Mouse (Mus musculus) stomach, embryonic 16.5 days (tissue): ENCODE results near the gene Ppia. TPM values are rescaled to one million over a fixed set of nuclear protein-coding genes. Genes with fewer than 3 reads are reported as not detected.

ENCODE experiments used
- ATAC-seq: fragments of 200-750 bp; cut with Nextera tagmentation; 2 replicates; pipeline ENCODE4 v1.8.0; 2017; ENCODE audit warnings: moderate number of reproducible peaks, moderate TSS enrichment; ENCODE audit not compliant: insufficient read depth, low FRiP score
- H3K27ac ChIP-seq: fragments of 300-500 bp; sonication (generic); 2 replicates; pipeline ENCODE4 v1.5.1; 2014; ENCODE audit warnings: low read length
- H3K27me3 ChIP-seq: fragments of 300-500 bp; sonication (generic); 2 replicates; pipeline ENCODE4 v1.6.1; 2014; ENCODE audit warnings: low read length, control low read depth, mixed read lengths; ENCODE audit not compliant: control insufficient read depth, insufficient read depth
- H3K36me3 ChIP-seq: fragments of 300-500 bp; sonication (generic); 2 replicates; pipeline ENCODE4 v1.6.1; 2014; ENCODE audit warnings: low read length; ENCODE audit not compliant: control insufficient read depth, insufficient read depth
- H3K4me1 ChIP-seq: fragments of 300-500 bp; sonication (generic); 2 replicates; pipeline ENCODE4 v1.6.1; 2014; ENCODE audit warnings: low read length, control low read depth, mixed read lengths; ENCODE audit not compliant: control insufficient read depth, insufficient read depth
- H3K4me2 ChIP-seq: fragments of 300-500 bp; sonication (generic); 2 replicates; pipeline ENCODE4 v1.6.1; 2014; ENCODE audit warnings: low read depth, low read length, mixed read lengths
- H3K4me3 ChIP-seq: fragments of 300-500 bp; sonication (generic); replicated peaks from 2 replicates; pipeline ENCODE4 v1.5.1; 2014; ENCODE audit warnings: mild to moderate bottlenecking, low read length
- H3K9ac ChIP-seq: fragments of 300-500 bp; sonication (generic); 2 replicates; pipeline ENCODE4 v1.6.1; 2014; ENCODE audit warnings: low read length
- H3K9me3 ChIP-seq: fragments of 300-500 bp; sonication (generic); replicated peaks from 2 replicates; pipeline ENCODE4 v1.6.1; 2016; ENCODE audit warnings: low read length, control low read depth; ENCODE audit not compliant: control insufficient read depth
- WGBS: fragments of 180-500 bp; shearing (Covaris S2); extraction: QIAGEN DNeasy Blood & Tissue Kit; methylation state at CpG from one replicate; pipeline ENCODE4 v1.1.7; 2014; 5-methylcytosine and 5-hydroxymethylcytosine counted together
- microRNA-seq: library from miRNA; unstranded; fragments of <30 nt; microRNA quantifications from one replicate; pipeline ENCODE4, GENCODE M21; 2016
- polyA plus RNA-seq: library from polyadenylated mRNA; unstranded; fragments of >200 nt; fragmentation: Nextera tagmentation; extraction: Ambion mirVana; gene quantifications from 2 replicates; pipeline ENCODE4 v1.2.1, GENCODE M21; 2015

Gene Ppia
- polyA plus RNA-seq, 1 experiment from 2014 or later: 4,955 TPM

DNA sequence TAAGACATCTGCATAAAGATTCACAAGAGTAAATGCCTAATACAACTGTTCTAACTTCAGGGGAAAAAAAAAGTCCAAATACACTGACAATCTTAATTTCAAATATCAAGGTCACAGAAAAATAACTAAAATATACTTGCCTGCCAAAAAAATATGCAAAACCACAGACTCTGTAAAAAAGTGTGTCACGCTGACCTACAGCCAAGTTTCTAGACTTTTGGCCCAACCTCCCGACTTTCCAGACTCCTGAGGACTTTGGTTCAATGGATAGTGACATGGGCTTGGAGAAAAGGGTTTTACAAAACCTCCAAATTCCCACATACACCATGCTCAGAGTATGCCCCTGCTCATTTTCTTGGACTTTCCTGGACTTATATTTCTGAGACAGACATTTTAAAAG lies 53.3 kb downstream of the Ppia start:
- no peaks in the 10 kb centered on the region for H3K9me3 ChIP-seq
- H3K36me3 ChIP-seq: no peaks in the 10 kb centered on the region
- no peak overlapping the region for H3K27ac ChIP-seq
- H3K4me2 ChIP-seq: no peak overlapping the region
- H3K4me3 ChIP-seq: no peak overlapping the region
- peaks cover 24% of the 10 kb centered on the region for H3K4me1 ChIP-seq
- no peak for ATAC-seq
- 75% methylated on average over 2 of the region's 2 CpGs for WGBS
- H3K27me3 ChIP-seq: no peaks in the 10 kb centered on the region
- H3K9ac ChIP-seq: no peak overlapping the region

Small RNAs within 50 kb of the gene (microRNA-seq; reads per million reads assigned to microRNA genes)
- gene Mir7651: not detected

Other genes starting within 250 kb of the Ppia start
- 0.32 and 0.34 TPM in 2 replicates for gene A730071L15Rik, start 215.4 kb upstream of the Ppia start, polyA plus RNA-seq
- 39.0 and 42.3 TPM in 2 replicates for gene Nudcd3, start 215.0 kb upstream of the Ppia start, polyA plus RNA-seq
- gene Npc1l1, start 185.3 kb upstream of the Ppia start, polyA plus RNA-seq: 3.5 and 3.8 TPM in 2 replicates
- gene Ddx56, start 147.7 kb upstream of the Ppia start, polyA plus RNA-seq: 85.2 and 87.6 TPM in 2 replicates
- gene Tmed4, start 140.6 kb upstream of the Ppia start, polyA plus RNA-seq: 119 and 122 TPM in 2 replicates
- gene Ogdh, start 123.8 kb upstream of the Ppia start, polyA plus RNA-seq: 134 and 137 TPM in 2 replicates
- gene Zmiz2, start 26.4 kb upstream of the Ppia start, polyA plus RNA-seq: 9.8 and 10.2 TPM in 2 replicates
- gene H2afv, start 29.0 kb downstream of the Ppia start, polyA plus RNA-seq: 357 and 363 TPM in 2 replicates
- gene Purb, start 60.5 kb downstream of the Ppia start, polyA plus RNA-seq: 30.9 and 31.0 TPM in 2 replicates
- gene Myo1g, start 105.5 kb downstream of the Ppia start, polyA plus RNA-seq: 3.5 and 3.9 TPM in 2 replicates
- gene Ccm2, start 131.4 kb downstream of the Ppia start, polyA plus RNA-seq: 64.9 and 66.5 TPM in 2 replicates
- gene Nacad, start 190.6 kb downstream of the Ppia start, polyA plus RNA-seq: 7.2 and 9.4 TPM in 2 replicates
- 40.4 and 44.0 TPM in 2 replicates for gene Tbrg4, start 210.6 kb downstream of the Ppia start, polyA plus RNA-seq
- not detected in 2 replicates for gene Wap, start 223.2 kb downstream of the Ppia start, polyA plus RNA-seq
- 6.0 and 6.4 TPM in 2 replicates for gene Ramp3, start 243.1 kb downstream of the Ppia start, polyA plus RNA-seq